Mouse (Mus musculus): ENCODE results near the gene Gm49354. TPM values are rescaled to one million over a fixed set of nuclear protein-coding genes. Genes with fewer than 3 reads are reported as not detected.
"Not testable (repeated sequence)": the region's sequence is repeated elsewhere in the genome, so short reads cannot be mapped to it uniquely, and the experiment has no call there.

Gene Gm49354
- polyA plus RNA-seq, 1 experiment from 2014 or later: not detected

DNA sequence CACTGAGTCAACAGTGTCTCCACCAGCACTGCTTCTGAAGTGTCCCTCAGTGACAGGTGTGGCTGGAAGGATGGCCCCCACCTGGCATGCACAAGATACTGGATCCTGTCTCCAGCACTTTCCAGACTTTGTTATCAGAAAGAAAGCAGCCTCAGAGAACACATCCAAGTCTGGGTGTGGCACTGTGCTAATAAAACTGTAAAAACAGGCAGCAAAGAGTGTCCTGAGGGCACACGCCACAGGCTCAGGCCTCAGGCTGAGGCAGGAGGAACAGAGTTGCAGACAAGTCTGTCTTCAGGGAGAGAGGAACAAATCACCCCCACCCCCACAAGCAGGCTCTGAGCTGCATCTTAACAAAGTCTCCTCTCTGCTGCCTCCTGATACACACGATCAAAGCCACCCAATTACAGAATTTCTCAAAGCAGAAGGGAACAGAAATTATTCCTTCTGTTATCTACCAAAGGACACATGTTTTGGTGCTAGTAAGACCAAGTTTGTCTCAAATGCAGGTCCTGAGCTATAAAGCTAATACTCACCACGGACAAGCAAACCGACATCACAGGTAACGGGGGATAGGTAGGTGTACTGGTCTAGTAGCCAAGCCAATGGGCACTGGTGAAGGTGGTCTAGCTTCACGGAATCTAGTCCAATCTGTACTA is 13.9 kb upstream of the Gm49354 start:
- Histone ChIP-seq H3K36me3 (peaks cover 93% of the 10 kb centered on the region), H3K9ac (no peak overlapping the region), H3K9me3 (no peaks in the 10 kb centered on the region), H3K4me3 (no peak overlapping the region), H3K4me2 (replicated peaks) (no peak overlapping the region), H3K27me3 (no peaks in the 10 kb centered on the region), H3K4me1 (no peaks in the 10 kb centered on the region), H3K27ac (no peak overlapping the region)
- no peak for ATAC-seq (ENCODE audit: insufficient number of reproducible peaks, insufficient read depth, low FRiP score, low TSS enrichment)
- 96% methylated on average over 6 of the region's 6 CpGs for WGBS

GRCm38 (mm10) chr13:59794786-59795185 is 12.7 kb upstream of the Gm49354 start:
- H3K9me3 ChIP-seq: no peaks in the 10 kb centered on the region
- no peak overlapping the region for H3K4me2 ChIP-seq (replicated peaks)
- H3K9ac ChIP-seq: no peak overlapping the region
- 93% methylated on average over 1 of the region's 1 CpGs for WGBS
- H3K27me3 ChIP-seq: no peaks in the 10 kb centered on the region
- no peak for ATAC-seq (ENCODE audit: insufficient number of reproducible peaks, insufficient read depth, low FRiP score, low TSS enrichment)
- peaks cover 90% of the 10 kb centered on the region for H3K36me3 ChIP-seq
- no peak overlapping the region for H3K4me3 ChIP-seq
- H3K27ac ChIP-seq: no peak overlapping the region
- H3K4me1 ChIP-seq: no peaks in the 10 kb centered on the region

- not testable (repeated sequence) for H3K4me1 ChIP-seq; H3K4me3 ChIP-seq; H3K9ac ChIP-seq; H3K27ac ChIP-seq; H3K27me3 ChIP-seq; H3K4me2 ChIP-seq (replicated peaks); ATAC-seq (ENCODE audit: insufficient number of reproducible peaks, insufficient read depth, low FRiP score, low TSS enrichment); H3K9me3 ChIP-seq
- 96% methylated on average over 1 of the region's 1 CpGs for WGBS
- peaks cover 90% of the 10 kb centered on the region for H3K36me3 ChIP-seq
Measured at GRCm38 (mm10) chr13:59779744-59780264, 2.2 kb downstream of the Gm49354 start.

DNA sequence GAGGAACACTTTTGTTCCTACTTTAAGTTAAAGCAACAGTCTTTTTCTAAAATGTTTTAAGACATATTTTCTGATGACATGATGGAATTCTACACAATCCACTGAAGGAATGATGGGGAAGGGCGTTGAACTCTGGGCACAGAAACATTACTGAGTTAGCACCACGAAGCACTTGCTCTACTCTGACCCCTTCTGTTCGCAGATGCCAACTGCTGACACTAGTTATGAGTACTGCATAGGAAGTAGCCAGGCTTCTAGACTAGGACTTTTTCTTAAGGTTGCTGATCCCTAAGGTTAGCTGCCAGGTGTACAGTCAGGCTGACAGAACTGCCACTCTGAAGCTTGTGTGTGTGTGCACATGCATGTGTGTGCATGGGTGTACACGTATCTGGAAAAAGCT is 2.8 kb downstream of the Gm49354 start:
- Histone ChIP-seq H3K4me1 (no peaks in the 10 kb centered on the region), H3K4me3 (no peak overlapping the region), H3K27ac (no peak overlapping the region), H3K27me3 (no peaks in the 10 kb centered on the region), H3K4me2 (replicated peaks) (no peak overlapping the region), H3K9ac (no peak overlapping the region), H3K36me3 (peaks cover 87% of the 10 kb centered on the region), H3K9me3 (no peaks in the 10 kb centered on the region)
- ATAC-seq (ENCODE audit: insufficient number of reproducible peaks, insufficient read depth, low FRiP score, low TSS enrichment): no peak
- 89% methylated on average over 4 of the region's 4 CpGs for WGBS

GRCm38 (mm10) chr13:59775168-59775567 is 6.9 kb downstream of the Gm49354 start:
- Histone ChIP-seq H3K4me2 (replicated peaks) (no peak overlapping the region), H3K36me3 (peaks cover 61% of the 10 kb centered on the region)
- 86% methylated on average over 3 of the region's 3 CpGs for WGBS

DNA sequence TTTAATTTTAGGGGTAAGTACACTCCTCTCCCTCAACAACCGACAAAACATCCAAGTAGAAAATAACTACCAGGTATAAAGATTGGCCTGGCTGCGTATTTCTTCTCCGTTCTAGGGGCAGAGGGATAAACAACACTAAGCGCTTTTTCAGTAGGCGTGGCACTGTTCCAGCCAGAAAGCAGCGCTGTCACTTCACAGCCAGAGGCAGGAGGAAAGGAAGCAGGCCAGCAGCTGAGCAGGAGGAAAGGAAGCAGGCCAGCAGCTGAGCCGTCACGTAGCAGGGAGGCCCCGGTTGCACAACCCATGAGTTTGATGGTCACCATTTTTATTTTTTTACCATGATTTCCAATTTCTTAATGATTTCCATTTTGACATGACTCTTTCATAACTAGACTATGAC is 10.8 kb downstream of the Gm49354 start:
- peak overlapping the region; percentile 24; the same call in 1 of the 2 replicates for H3K9ac ChIP-seq
- no peaks in the 10 kb centered on the region for H3K9me3 ChIP-seq
- no peaks in the 10 kb centered on the region for H3K27me3 ChIP-seq
- peaks cover 25% of the 10 kb centered on the region for H3K4me1 ChIP-seq
- no peak for ATAC-seq (ENCODE audit: insufficient number of reproducible peaks, insufficient read depth, low FRiP score, low TSS enrichment)
- no peak overlapping the region for H3K4me2 ChIP-seq (replicated peaks)
- WGBS: 66% methylated on average over 9 of the region's 9 CpGs
- H3K36me3 ChIP-seq: peaks cover 31% of the 10 kb centered on the region
- no peak overlapping the region for H3K4me3 ChIP-seq
- H3K27ac ChIP-seq: peak overlapping the region; percentile 94

More at GRCm38 (mm10) chr13:59775168-59775567, 6.9 kb downstream of the Gm49354 start:
- Histone ChIP-seq H3K27ac (no peak overlapping the region), H3K9ac (no peak overlapping the region), H3K4me1 (0 out of 2 replicates have a peak, but pooled peaks cover 2% of the 10 kb centered on the region), H3K27me3 (no peaks in the 10 kb centered on the region), H3K9me3 (no peaks in the 10 kb centered on the region), H3K4me3 (no peak overlapping the region)
- ATAC-seq (ENCODE audit: insufficient number of reproducible peaks, insufficient read depth, low FRiP score, low TSS enrichment): no peak

DNA sequence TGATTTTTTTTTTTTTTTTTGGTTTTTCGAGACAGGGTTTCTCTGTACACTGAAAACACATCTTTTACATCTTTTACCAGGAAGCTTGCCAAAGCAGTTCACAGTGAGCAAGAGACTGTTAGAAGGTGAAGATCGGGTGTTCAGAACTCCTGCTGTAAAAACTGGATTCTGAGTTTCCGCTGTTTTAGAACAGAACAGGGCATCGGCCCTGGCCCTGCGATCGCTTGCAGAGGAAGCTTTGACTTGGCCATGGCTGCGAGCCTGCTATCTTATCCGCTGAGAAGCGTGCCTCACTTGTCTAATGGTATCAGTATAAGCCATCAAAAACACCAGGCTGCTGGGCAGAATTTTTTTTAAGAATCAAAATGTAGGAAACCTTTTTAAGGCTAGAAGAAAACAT is 11.2 kb downstream of the Gm49354 start:
- Histone ChIP-seq H3K27me3 (no peaks in the 10 kb centered on the region), H3K9me3 (no peaks in the 10 kb centered on the region), H3K36me3 (peaks cover 27% of the 10 kb centered on the region), H3K27ac (peak overlapping the region; percentile 94), H3K4me2 (replicated peaks) (peak overlapping the region; percentile 75), H3K9ac (peak overlapping the region; percentile 24; the same call in 1 of the 2 replicates), H3K4me3 (no peak overlapping the region), H3K4me1 (peaks cover 29% of the 10 kb centered on the region)
- WGBS: 73% methylated on average over 9 of the region's 9 CpGs
- ATAC-seq (ENCODE audit: insufficient number of reproducible peaks, insufficient read depth, low FRiP score, low TSS enrichment): no peak

DNA sequence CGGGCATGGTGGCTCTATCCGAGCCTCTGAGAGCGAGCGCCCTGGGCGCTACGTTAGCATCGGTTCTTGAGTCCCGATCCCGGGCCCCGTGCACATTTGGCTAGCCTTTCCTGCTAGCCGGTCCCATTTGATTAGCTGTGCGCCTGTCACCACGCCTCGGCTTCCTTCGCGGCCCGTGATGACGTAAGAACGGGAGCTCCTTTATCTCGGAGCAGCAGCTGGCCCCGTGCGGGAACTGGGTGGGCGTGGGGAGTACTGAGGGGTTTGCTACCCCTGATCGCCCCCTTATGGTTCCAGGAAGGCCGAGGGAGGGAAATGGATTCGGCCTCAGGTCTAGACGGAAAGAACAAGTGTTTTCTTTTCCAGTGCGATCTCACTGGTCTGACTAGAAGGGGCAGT is 11.9 kb downstream of the Gm49354 start:
- no peaks in the 10 kb centered on the region for H3K9me3 ChIP-seq
- ATAC-seq (ENCODE audit: insufficient number of reproducible peaks, insufficient read depth, low FRiP score, low TSS enrichment): peak; percentile 88
- peak overlapping the region; percentile 62 for H3K9ac ChIP-seq
- H3K4me1 ChIP-seq: peaks cover 31% of the 10 kb centered on the region
- under 1% methylated on average over 28 of the region's 28 CpGs for WGBS
- peaks cover 22% of the 10 kb centered on the region; the same call in 1 of the 2 replicates for H3K36me3 ChIP-seq
- H3K4me2 ChIP-seq (replicated peaks): peak overlapping the region; percentile 75
- H3K27ac ChIP-seq: peak overlapping the region; percentile 94
- H3K27me3 ChIP-seq: no peaks in the 10 kb centered on the region
- peak overlapping the region; percentile 85 for H3K4me3 ChIP-seq

DNA sequence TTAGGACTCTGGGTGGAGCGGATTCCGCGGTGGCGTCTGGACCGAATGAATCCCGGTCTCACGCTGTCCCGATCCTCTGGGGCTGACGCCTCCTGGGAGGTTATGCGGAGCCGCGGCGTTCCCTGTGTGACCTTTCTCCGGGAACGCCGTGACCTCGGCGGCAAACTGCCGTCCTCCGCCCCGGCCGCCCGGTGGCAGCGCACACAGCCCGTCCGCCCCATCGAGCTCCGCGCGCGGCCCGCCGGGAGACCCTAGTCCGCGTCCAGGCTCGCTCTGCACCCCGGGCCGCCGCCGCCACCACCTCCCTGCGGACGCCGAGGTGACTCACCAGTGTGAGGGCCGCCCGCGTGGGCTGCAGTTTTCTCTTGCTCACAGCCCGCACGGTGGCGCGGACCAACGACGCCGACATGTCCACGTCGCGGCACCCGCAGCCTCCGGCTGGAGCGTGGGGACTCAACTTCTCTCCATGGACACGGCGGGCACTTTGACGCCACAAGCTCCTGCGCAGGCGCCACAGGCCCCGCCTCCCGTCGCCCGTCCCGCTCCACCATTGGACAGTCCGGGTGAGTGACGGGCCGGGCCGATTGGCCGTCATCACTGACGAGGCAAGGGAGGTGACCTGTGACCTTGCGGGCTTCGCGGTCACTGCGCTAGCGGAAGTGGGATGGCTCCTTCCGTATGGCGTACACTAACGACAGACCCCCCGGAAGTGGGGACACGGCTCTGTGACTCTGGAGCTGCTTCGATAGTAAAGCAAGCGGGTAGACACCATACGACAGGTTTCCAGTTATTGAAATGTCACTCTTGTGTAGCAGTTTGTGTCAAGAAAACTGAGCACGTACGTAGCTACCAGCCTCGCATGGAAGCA is 12.5 kb downstream of the Gm49354 start, which contains the start of gene Isca1:
Gene Isca1 (minus strand): TSS at position 515 of the 868 bp plus-strand sequence.
- peak within 1 kb of the TSS; percentile 85 for H3K4me3 ChIP-seq
- peak; percentile 97 for ATAC-seq (ENCODE audit: insufficient number of reproducible peaks, insufficient read depth, low FRiP score, low TSS enrichment)
- H3K4me2 ChIP-seq (replicated peaks): peak within 1 kb of the TSS; percentile 75
- WGBS: under 1% methylated on average over 91 of the region's 91 CpGs
- H3K9me3 ChIP-seq: no peaks in the 10 kb centered on the region
- peak within 1 kb of the TSS; percentile 80 for H3K9ac ChIP-seq
- peaks cover 17% of the 10 kb centered on the region; the same call in 1 of the 2 replicates for H3K36me3 ChIP-seq
- H3K27me3 ChIP-seq: no peaks in the 10 kb centered on the region
- peak within 1 kb of the TSS; percentile 94 for H3K27ac ChIP-seq
- peaks cover 31% of the 10 kb centered on the region for H3K4me1 ChIP-seq

- Histone ChIP-seq H3K4me3 (peak overlapping the region; percentile 85), H3K4me2 (replicated peaks) (peak overlapping the region; percentile 75), H3K9ac (peak overlapping the region; percentile 80), H3K27ac (no peak overlapping the region), H3K9me3 (no peaks in the 10 kb centered on the region), H3K36me3 (peaks cover 13% of the 10 kb centered on the region; the same call in 1 of the 2 replicates), H3K27me3 (no peaks in the 10 kb centered on the region), H3K4me1 (peaks cover 31% of the 10 kb centered on the region)
- no peak for ATAC-seq (ENCODE audit: insufficient number of reproducible peaks, insufficient read depth, low FRiP score, low TSS enrichment)
- 53% methylated on average over 13 of the region's 13 CpGs for WGBS
Measured at GRCm38 (mm10) chr13:59768531-59768930, 13.5 kb downstream of the Gm49354 start.

- no peak for ATAC-seq (ENCODE audit: insufficient number of reproducible peaks, insufficient read depth, low FRiP score, low TSS enrichment)
- Histone ChIP-seq H3K27ac (no peak overlapping the region), H3K4me3 (no peak overlapping the region)
Measured at GRCm38 (mm10) chr13:59766786-59767515, 15.1 kb downstream of the Gm49354 start.

More at GRCm38 (mm10) chr13:59766786-59767515, 15.1 kb downstream of the Gm49354 start:
- Histone ChIP-seq H3K4me2 (replicated peaks) (0 out of 2 replicates have a peak overlapping the region, but pooled peaks have one; percentile 14), H3K9ac (no peak overlapping the region), H3K36me3 (peaks cover 9% of the 10 kb centered on the region), H3K27me3 (no peaks in the 10 kb centered on the region), H3K4me1 (peaks cover 31% of the 10 kb centered on the region), H3K9me3 (no peaks in the 10 kb centered on the region)
- 79% methylated on average over 11 of the region's 11 CpGs for WGBS
